Mouse (Mus musculus) embryonic facial prominence, embryonic 13.5 days (tissue): ENCODE measurements around the gene Nat8f1. TPM values are rescaled to one million over a fixed set of nuclear protein-coding genes. Genes with fewer than 3 reads are reported as not detected.
"Not testable (repeated sequence)": the region's sequence is repeated elsewhere in the genome, so short reads cannot be mapped to it uniquely, and the experiment has no call there.

ENCODE experiments used
- ATAC-seq: fragments of 200-750 bp; cut with Nextera tagmentation; 2 replicates; pipeline ENCODE4 v1.8.0; 2017; ENCODE audit warnings: low read depth; ENCODE audit not compliant: insufficient number of reproducible peaks, insufficient read depth, low FRiP score, low TSS enrichment
- H3K27ac ChIP-seq: fragments of 300-500 bp; sonication (generic); 2 replicates; pipeline ENCODE4 v1.5.1; 2015; ENCODE audit warnings: moderate library complexity, mild to moderate bottlenecking, inconsistent platforms
- H3K27me3 ChIP-seq: fragments of 300-500 bp; sonication (generic); 2 replicates; pipeline ENCODE4 v1.6.1; 2015; ENCODE audit warnings: mild to moderate bottlenecking, inconsistent platforms
- H3K36me3 ChIP-seq: fragments of 300-500 bp; sonication (generic); 2 replicates; pipeline ENCODE4 v1.6.1; 2015; ENCODE audit warnings: mild to moderate bottlenecking, inconsistent platforms
- H3K4me1 ChIP-seq: fragments of 300-500 bp; sonication (generic); 2 replicates; pipeline ENCODE4 v1.6.1; 2015; ENCODE audit warnings: inconsistent platforms
- H3K4me2 ChIP-seq: fragments of 300-500 bp; sonication (generic); 2 replicates; pipeline ENCODE4 v1.6.1; 2015; ENCODE audit warnings: moderate library complexity, mild to moderate bottlenecking, inconsistent platforms
- H3K4me3 ChIP-seq: fragments of 300-500 bp; sonication (generic); 2 replicates; pipeline ENCODE4 v1.5.1; 2015; ENCODE audit warnings: mild to moderate bottlenecking, inconsistent platforms
- H3K9ac ChIP-seq: fragments of 300-500 bp; sonication (generic); 2 replicates; pipeline ENCODE4 v1.6.1; 2015; ENCODE audit warnings: mild to moderate bottlenecking, inconsistent platforms
- H3K9me3 ChIP-seq: fragments of 300-500 bp; sonication (generic); 2 replicates; pipeline ENCODE4 v1.6.1; 2016; ENCODE audit warnings: inconsistent platforms
- WGBS: fragments of 180-500 bp; shearing (Covaris S2); methylation state at CpG from one replicate; pipeline ENCODE4 v1.1.7; 2015; ENCODE audit warnings: mixed read lengths; 5-methylcytosine and 5-hydroxymethylcytosine counted together
- polyA plus RNA-seq: library from polyadenylated mRNA; unstranded; fragments of >200 nt; fragmentation: Nextera tagmentation; extraction: Ambion mirVana; gene quantifications from 2 replicates; pipeline ENCODE4 v1.2.1, GENCODE M21; 2015

The Nat8f1 gene
- polyA plus RNA-seq, 1 experiment from 2014 or later: 6.5 TPM

DNA sequence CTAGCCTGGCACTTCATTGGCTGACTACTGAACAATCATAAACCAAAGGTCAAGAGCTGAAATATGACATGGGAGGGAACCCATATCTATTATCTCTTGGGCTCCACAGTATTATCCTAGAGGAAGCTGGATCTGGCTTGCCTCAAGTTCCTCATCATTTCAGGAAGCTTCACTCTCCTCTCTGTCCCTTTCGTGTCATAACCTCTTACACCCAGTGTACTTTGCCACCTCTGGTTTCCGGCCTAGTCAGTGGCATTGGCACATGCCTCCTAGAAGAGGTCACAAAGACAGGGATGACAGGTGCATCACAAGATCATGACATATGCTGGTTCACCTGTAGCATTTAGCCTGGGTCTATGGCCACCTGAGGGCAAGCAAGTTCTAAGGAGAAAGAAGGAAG, 13.2 kb downstream of the Nat8f1 start:
- Histone ChIP-seq H3K9me3 (no peaks in the 10 kb centered on the region), H3K4me3 (no peak overlapping the region), H3K9ac (no peak overlapping the region), H3K36me3 (no peaks in the 10 kb centered on the region), H3K27ac (no peak overlapping the region), H3K27me3 (no peaks in the 10 kb centered on the region), H3K4me1 (no peaks in the 10 kb centered on the region), H3K4me2 (no peak overlapping the region)
- ATAC-seq: no peak
- WGBS: 93% methylated on average over 2 of the region's 2 CpGs

DNA sequence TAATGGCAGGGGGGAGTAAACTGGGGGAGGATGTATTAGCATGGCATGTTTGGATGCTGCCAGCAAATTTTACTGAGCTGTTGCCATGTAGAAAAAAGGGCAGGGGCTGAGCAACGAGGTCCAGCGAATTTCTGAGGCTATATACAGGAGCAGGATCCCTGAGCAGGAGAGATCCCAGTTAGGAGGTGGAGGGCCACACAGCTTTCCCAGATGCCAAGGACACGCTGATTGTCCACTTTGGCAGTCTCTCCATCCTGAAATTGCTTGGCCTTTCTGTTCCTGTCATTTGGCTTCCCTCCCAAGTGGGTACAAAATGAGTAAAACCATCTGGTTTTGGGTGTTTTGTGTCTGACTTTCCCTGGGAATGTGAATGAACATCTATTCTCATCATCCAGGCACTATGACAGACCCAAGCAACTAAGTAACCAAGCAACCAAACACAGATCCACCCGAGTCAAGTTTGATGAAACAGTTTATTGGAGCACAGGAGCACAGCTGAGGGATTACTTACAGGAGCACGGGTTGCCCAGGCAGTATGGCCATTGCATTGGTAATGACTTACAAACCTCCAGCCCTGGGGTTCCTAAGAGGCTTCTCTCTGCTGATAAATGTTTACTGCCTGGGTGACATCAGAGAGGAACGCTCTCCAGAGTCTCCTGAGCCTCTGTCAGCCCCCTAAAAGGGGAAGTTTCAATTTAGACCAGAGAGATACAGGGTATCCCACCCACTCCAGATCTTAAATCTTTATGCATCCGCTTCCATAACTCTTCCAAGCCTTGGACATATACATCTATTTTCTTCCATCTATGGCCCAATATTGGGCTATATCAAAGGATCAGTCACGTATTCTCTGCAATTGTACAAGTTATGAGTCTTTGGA, 16.7 kb downstream of the Nat8f1 start:
- not testable (repeated sequence) for H3K4me1 ChIP-seq, H3K36me3 ChIP-seq, ATAC-seq, H3K9ac ChIP-seq, H3K9me3 ChIP-seq, H3K27ac ChIP-seq, H3K4me2 ChIP-seq, H3K4me3 ChIP-seq, H3K27me3 ChIP-seq
- 72% methylated on average over 7 of the region's 8 CpGs for WGBS

DNA sequence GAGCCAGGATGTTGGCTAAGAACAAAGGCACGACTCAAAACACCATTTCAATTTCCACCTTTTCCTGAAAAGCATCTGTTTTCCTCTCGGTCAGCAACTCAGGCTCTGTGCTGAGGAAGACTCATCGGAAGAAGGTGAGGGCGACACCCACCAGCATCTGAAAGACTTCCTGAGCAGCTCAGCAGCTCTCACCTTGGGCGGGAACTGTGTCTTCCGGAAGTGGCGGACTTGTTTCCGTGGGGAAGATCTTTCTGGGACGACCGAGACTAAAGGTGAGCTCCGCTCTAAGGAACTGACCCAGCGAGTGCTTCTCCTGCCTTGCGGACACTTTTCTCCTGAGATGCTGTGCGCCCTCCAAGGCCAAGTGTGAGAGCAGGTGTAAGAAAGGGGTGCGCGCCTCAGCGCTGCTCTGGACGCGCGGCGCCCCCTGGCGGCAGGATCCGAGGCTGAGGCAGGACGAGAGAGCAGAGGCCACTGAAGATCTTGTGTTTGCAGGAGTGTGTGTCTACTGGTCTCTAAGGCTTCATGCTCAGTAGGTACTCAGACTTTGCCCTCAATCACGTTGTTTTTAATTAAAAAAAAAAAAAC, 20.3 kb downstream of the Nat8f1 start:
- not testable (repeated sequence) for H3K36me3 ChIP-seq, H3K4me1 ChIP-seq, H3K4me3 ChIP-seq, H3K4me2 ChIP-seq, ATAC-seq, H3K27ac ChIP-seq, H3K9me3 ChIP-seq, H3K9ac ChIP-seq, H3K27me3 ChIP-seq
- 73% methylated on average over 25 of the region's 25 CpGs for WGBS

DNA sequence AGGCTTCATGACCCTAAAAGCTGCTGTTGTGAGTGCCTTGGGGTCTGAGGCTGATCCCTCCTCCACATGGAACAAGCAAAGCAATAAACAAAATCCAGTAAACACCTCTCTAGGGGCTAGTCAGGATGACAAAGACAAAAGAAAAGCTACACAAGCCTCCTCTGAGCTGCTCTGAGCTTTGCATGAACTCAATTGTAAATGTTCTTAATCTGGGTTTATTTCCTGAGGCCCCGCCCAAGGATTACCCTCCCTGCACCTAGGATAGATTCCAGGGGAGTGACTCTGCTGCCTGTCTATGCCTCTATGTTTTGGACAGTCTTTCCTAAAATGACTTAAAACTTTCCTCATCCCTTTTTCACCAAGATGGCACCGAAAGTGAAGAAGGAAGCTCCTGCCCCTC, 26.5 kb downstream of the Nat8f1 start:
- H3K4me1 ChIP-seq: no peaks in the 10 kb centered on the region

DNA sequence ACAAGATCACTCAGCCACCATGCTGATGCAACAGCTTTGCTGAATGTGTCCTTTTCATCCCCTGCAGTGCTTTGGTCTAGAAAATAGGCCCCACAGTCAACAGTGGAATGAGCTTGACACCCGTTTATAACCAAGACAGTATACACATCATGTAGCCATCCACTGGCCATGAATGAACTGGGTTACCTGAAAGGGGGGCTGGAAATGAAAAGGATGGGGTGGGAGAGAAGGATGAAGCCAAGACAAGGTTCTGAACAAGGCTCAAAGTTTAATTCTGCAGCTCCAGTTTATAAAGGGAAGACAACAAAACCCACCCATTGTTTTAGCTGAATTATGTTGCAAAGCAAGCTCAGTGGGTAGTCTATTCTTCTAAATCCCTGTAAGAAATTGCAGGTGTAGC, 31.2 kb downstream of the Nat8f1 start:
- no peak for ATAC-seq
- no peaks in the 10 kb centered on the region for H3K27me3 ChIP-seq
- H3K9me3 ChIP-seq: peaks cover 25% of the 10 kb centered on the region
- H3K9ac ChIP-seq: no peak overlapping the region
- H3K4me3 ChIP-seq: no peak overlapping the region
- H3K4me2 ChIP-seq: no peak overlapping the region
- 93% methylated on average over 1 of the region's 1 CpGs for WGBS
- 0 out of 2 replicates have a peak, but pooled peaks cover 5% of the 10 kb centered on the region for H3K36me3 ChIP-seq
- H3K27ac ChIP-seq: no peak overlapping the region
- no peaks in the 10 kb centered on the region for H3K4me1 ChIP-seq

More for the DNA sequence above, 26.5 kb downstream of the Nat8f1 start:
- Histone ChIP-seq H3K4me3 (no peak overlapping the region), H3K4me2 (no peak overlapping the region), H3K9ac (no peak overlapping the region), H3K9me3 (peaks cover 20% of the 10 kb centered on the region; the same call in 1 of the 2 replicates), H3K27ac (no peak overlapping the region), H3K27me3 (no peaks in the 10 kb centered on the region), H3K36me3 (no peaks in the 10 kb centered on the region)
- ATAC-seq: no peak
- 93% methylated on average over 2 of the region's 2 CpGs for WGBS

DNA sequence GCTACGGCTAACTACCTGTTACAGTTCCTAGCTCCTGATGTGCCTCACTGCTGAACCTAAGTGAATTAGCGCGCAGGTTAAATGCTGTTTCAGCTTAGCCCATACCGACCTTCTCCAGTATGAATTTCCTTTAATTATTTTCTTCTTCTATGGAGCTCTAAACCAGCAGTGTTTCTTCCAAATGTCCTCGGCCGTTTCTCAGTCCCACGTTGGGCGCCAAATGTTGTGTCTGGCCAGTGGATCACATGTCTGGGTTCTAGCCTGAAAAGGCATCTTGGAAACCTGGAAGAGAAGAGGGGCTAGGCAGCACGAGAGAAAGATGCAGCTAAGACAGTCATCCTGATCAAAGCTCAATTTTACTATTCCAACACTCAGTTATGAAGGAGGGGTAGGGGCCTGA, 32.2 kb downstream of the Nat8f1 start:
- not testable (repeated sequence) for H3K9ac ChIP-seq, H3K27me3 ChIP-seq, H3K4me1 ChIP-seq, H3K4me3 ChIP-seq, H3K4me2 ChIP-seq, H3K36me3 ChIP-seq, ATAC-seq, H3K27ac ChIP-seq
- 93% methylated on average over 9 of the region's 9 CpGs for WGBS
- peaks cover 25% of the 10 kb centered on the region for H3K9me3 ChIP-seq

DNA sequence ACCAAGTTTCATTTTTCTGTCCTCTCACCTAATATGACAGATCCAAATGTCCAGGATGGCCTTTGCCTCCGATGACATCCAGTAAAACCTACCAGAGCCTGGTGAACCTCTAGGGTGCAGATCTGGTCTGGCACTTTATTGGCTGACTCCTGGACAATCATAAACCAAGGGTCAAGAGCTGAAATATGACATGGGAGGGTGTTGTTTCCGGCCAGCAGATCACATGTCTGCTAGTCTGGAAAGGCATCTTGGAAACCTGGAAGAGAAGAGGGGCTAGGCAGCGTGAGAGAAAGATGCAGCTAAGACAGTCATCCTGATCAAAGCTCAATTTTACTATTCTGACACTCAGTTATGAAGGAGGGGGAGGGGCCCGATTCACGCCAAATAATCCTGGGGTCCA, 46.5 kb downstream of the Nat8f1 start, which contains the start of gene Nat8f2:
Gene Nat8f2, minus strand, starts transcription at position 153 of the 400 bp plus-strand sequence.
- not testable (repeated sequence) for H3K4me2 ChIP-seq, H3K4me3 ChIP-seq, H3K36me3 ChIP-seq, H3K9me3 ChIP-seq, H3K4me1 ChIP-seq, ATAC-seq, H3K27ac ChIP-seq, H3K9ac ChIP-seq, H3K27me3 ChIP-seq
- 77% methylated on average over 5 of the region's 5 CpGs for WGBS

DNA sequence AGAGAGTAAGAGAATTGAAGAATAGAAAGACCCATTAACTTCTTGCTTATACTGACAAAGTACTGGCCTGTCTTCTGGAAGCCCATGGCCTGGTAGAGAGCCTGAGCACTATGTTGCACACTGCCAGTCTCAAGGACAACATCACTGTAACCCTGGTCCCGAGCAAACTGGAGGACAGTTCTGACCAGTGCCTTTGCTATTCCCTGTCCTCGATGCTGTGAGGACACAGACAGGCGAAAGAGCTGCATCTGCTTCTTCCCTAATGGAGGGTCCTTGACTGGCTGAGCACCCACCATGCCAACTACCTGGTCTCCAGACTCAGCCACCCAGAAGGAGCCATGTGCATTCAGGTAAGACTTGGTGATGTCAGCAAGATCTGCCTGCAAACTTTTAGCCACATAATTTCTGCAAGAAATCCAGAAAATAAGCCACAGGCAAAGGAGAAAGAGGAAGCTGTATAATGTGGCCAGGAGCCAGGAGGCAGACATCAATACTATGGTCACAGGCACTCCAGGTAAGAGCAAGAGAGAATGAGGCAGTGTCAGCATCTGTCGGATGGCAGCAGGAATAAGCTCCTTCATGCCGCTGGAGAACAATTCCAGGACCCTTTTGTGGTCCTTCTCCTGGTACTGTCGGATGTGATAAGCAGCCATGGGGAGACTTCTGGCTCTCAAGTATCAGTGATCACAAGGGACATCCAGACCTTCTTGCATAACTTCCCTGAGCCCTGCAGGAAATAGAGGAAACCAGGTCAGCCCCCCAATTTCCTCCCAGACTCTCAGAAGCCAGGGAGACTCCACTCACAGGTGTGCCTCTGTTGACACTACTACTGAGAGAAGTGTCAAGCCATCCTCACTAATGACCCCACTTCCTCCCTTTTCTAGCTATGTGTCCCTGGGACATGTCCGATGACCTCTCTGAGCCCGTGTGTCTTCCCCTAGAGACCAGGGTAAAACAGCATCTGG, 47.5 kb downstream of the Nat8f1 start:
- 72% methylated on average over 8 of the region's 8 CpGs for WGBS
- Histone ChIP-seq H3K4me3 (no peak overlapping the region), H3K9me3 (no peaks in the 10 kb centered on the region), H3K36me3 (no peaks in the 10 kb centered on the region), H3K27ac (no peak overlapping the region), H3K9ac (no peak overlapping the region), H3K27me3 (no peaks in the 10 kb centered on the region), H3K4me1 (no peaks in the 10 kb centered on the region), H3K4me2 (no peak overlapping the region)
- no peak for ATAC-seq

DNA sequence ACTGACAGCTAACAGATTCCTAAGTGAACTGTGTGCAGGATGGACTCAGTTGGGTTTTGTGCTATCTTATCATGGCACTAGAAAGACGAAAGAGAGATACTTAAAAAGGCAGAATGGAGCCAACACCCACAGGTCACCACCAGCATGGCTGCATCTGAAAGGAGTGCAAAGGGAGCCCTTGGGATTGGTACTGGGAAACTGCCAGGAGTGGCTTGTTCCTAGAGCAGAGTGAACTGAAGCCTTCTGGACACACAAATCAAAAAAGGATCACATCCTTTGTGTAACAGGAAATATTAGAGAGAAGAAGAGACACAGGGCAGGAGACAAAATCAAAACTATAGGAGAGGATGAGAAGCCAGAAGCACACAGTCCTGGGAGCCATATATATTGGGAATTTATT, 48.5 kb downstream of the Nat8f1 start:
- ATAC-seq, H3K4me1 ChIP-seq, H3K27me3 ChIP-seq, H3K4me2 ChIP-seq, H3K36me3 ChIP-seq, H3K9me3 ChIP-seq, H3K27ac ChIP-seq, H3K4me3 ChIP-seq, H3K9ac ChIP-seq: not testable (repeated sequence)
- WGBS: 67% methylated on average over 1 of the region's 1 CpGs

DNA sequence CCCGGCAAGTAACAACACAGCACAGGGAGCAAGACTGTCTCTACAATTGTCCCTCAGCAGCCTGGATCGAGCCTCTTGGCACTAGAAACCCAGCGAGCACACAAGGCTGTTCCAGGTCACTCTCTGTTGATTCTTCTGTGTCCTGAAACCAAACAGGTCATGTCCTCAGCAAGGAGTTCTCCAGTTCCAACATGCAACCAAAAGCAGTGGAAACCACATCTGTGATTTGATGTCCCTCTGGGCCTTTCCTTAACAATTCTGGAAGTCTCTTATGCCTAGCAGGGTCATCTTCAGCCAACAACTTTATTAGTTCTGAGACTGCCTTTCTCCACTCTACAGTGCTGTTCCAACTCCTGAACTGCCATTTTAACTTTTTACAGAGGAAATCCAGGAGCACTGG, 49.3 kb downstream of the Nat8f1 start:
- ATAC-seq, H3K9ac ChIP-seq, H3K27ac ChIP-seq, H3K27me3 ChIP-seq, H3K4me2 ChIP-seq, H3K9me3 ChIP-seq, H3K4me3 ChIP-seq, H3K4me1 ChIP-seq, H3K36me3 ChIP-seq: not testable (repeated sequence)
- 90% methylated on average over 3 of the region's 3 CpGs for WGBS

DNA sequence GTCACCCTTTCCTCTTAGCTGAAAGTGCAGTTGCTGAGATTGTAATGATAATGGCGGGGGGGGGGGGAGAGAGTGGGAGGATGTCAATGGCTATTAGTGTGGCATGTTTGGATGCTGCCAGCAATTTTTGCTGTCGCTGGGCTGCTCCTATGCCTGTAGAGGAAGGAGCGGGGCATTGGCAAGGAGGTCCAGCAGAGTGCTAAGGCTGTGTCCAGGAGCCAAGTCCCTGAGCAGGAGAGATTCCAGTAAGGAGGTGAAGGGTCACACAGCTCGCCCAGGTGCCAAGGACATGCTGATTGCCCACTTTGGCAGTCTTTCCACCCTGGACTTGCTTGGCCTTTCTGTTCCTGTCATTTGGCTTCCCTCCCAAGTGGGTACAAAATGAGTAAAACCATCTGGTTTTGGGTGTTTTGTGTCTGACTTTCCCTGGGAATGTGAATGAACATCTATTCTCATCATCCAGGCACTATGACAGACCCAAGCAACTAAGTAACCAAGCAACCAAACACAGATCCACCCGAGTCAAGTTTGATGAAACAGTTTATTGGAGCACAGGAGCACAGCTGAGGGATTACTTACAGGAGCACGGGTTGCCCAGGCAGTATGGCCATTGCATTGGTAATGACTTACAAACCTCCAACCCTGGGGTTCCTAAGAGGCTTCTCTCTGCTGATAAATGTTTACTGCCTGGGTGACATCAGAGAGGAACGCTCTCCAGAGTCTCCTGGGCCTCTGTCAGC, 50.4 kb downstream of the Nat8f1 start:
- H3K36me3 ChIP-seq, ATAC-seq, H3K4me1 ChIP-seq, H3K9ac ChIP-seq, H3K27ac ChIP-seq, H3K4me3 ChIP-seq, H3K9me3 ChIP-seq, H3K27me3 ChIP-seq, H3K4me2 ChIP-seq: not testable (repeated sequence)
- 70% methylated on average over 6 of the region's 7 CpGs for WGBS
